Mouse (Mus musculus): ENCODE measurements at regions not wholly inside any gene's neighbourhood (a gene's known extent, or its start where the extent isn't known, plus 50 kb on each side); places are given as distances from the start of the nearest gene placed in this dataset.

DNA sequence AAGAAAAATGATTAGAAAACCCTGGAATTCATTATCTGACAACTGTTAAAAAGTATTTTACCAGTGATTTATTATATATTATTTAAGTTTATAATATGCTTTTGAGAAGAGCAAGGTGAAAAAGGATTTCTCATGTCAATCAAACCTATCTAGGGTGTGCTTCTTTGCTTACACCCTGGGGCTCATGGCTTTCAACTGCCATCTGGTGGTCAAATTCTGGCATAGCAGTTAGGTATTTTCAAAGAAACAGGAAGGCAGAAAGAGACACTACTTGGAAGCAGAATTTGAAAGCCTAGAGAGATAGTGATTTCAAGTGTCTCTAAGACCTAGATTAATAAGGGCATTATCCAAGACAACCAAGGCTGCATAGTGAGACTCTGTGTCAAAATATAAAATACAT lies 167.8 kb upstream of the Amot start:
- DNase-seq (ENCODE audit: low read depth, low spot score), result peak; percentile 3

- DNase-seq (ENCODE audit: low read depth, low spot score), result no peak
Measured at GRCm38 (mm10) chrX:145651647-145652046, 146.7 kb upstream of the Amot start.

DNA sequence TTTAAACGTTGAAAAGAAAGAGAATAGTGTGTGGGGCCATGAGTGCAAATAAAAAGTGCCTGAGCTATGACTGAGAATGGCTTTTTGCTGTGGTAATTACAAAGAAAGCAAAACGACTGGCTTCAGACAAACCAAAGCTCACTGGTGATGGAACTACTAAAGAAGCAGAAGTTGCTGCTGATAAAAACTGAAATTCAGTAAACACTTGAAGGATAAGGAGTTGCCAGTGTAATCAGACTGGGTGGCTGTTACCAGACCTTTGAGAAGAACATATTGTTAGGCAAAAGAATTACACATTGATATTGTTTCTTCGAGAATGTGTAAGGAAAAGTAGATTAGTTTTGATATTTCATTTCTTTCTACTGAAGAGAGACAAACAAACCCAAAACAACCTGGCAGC lies 114.7 kb upstream of the Amot start:
- DNase-seq (ENCODE audit: low read depth, low spot score), result no peak

DNA sequence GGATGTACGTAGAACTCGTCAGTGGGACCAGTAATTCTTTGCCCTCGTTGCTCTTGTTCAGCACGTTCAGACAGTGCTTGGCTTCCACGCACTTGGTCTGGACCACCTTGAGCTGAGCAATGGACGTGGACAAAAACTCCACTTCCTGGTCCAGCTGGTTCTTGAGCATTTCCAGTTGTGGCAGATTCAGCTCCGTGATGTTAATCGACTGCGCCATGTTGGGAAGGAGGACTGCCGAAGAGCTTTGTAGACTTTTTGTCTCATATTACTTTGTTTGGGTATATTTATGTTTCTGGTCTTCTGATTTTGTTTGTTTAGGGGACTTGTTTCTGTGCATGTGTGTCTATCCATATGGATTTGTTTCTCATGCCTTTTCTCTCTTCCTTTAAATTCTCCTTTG lies 97.1 kb upstream of the Amot start:
- DNase-seq (ENCODE audit: low read depth, low spot score), result no peak

DNA sequence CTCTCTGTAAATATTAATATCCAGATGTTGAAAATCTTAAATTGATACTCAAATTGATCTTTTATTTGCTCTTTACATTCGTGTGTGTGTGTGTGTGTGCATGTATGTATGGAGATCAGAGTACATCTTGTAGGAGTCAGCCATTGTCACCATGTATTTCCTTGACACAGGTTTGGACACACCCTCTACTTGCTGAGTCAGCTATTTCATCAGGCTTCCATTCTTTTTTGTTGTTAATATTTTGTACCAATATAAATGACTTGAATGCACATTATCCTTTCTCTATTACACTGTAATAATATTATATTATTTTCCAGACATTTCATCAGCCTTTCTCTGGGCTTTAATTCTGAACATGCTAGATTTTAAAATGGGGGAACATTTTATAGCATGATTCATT lies 85.8 kb upstream of the Amot start:
- no peak for DNase-seq (ENCODE audit: low read depth, low spot score)

GRCm38 (mm10) chrX:145567528-145567927 lies 62.5 kb upstream of the Amot start:
- no peak for DNase-seq (ENCODE audit: low read depth, low spot score)

DNA sequence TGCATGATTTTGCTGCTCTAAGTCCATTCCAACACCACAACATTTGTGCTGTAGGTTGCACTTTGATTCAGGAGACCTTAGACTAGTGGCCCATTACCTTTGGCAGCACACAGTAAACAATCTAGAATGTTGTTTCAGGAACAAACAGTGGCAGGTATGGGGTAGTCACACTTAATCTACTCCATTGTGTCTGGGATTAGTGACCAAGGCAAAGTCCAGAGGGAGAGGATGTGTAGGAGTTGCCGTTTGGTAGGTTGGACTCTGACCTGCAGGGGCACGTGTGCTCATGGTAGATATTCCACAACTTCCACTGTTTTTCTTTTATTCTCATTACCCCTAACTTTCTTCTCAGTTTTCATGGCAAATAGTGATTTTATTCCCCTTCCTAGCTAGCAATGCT lies 62.1 kb upstream of the Amot start:
- no peak for DNase-seq (ENCODE audit: low read depth, low spot score)

DNA sequence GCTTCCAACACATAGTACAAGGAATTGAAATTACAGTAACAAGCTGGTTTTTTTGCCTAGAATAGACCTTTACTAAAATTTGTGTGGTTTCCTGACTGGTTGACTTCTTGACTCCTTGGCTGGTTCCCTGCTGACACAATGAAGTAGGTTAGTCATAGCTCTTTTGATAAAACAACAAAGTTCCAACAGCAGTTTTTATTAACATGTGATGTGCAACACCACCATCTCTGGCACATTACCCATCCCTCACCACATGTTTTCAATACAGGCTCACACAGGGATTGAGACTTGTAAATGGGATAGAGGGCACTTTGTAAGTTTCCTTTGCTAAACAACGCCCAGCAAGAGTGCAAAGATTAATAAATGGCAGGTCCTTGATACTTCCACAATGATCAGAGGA lies 53.9 kb upstream of the Amot start:
- DNase-seq (ENCODE audit: low read depth, low spot score), result no peak

Data from embryo, embryonic 11.5 days (tissue).